Mouse (Mus musculus) MEL (cell line): ENCODE results near the gene Nat8f4.

Experiments
- CTCF ChIP-seq, 3 experiments: IDR thresholded peaks in 2 of 3; conservative IDR thresholded peaks in 1 of 3; 2 replicates each; pipeline ENCODE4 v1.5.1; 2011 to 2012; ENCODE audit warnings: low read length in 3 of 3, low read depth in 2 of 3, mild to moderate bottlenecking in 2 of 3, improper control_type of control experiment in 1 of 3, inconsistent platforms in 1 of 3, mixed read lengths in 1 of 3, moderate library complexity in 1 of 3; ENCODE audit not compliant: control insufficient read depth in 1 of 3, insufficient read depth in 1 of 3, poor library complexity in 1 of 3, severe bottlenecking in 1 of 3
- POLR2A ChIP-seq, 2 experiments: IDR thresholded peaks; 2 replicates each; pipeline ENCODE4 v1.6.1; 2011 to 2012; ENCODE audit warnings: low read length in 2 of 2, mild to moderate bottlenecking in 2 of 2, control low read depth in 1 of 2, improper control_type of control experiment in 1 of 2, low read depth in 1 of 2, moderate library complexity in 1 of 2; ENCODE audit not compliant: control insufficient read depth in 1 of 2, insufficient read depth in 1 of 2, poor library complexity in 1 of 2
- POLR2AphosphoS5 ChIP-seq: IDR thresholded peaks from 2 replicates; pipeline ENCODE4 v1.6.1; 2012; ENCODE audit warnings: low read depth, borderline replicate concordance, mild to moderate bottlenecking, inconsistent platforms, low read length, moderate library complexity, mixed read lengths

GRCm38 (mm10) chr6:85948549-85948948 is 43.9 kb upstream of the Nat8f4 start:
- TF ChIP-seq POLR2AphosphoS5 (no peak), CTCF (IDR thresholded peaks at IDR 0.05 in 2 of 3, conservative IDR thresholded peaks at IDR 0.05 in 1 of 3; ENCODE audit: control insufficient read depth in 1 of 3, insufficient read depth in 1 of 3, low read depth in 2 of 3, low read length in 3 of 3, poor library complexity in 1 of 3, severe bottlenecking in 1 of 3) (no peak), POLR2A (IDR thresholded peaks at IDR 0.05; ENCODE audit: control insufficient read depth in 1 of 2, insufficient read depth in 1 of 2, low read depth in 1 of 2, low read length in 2 of 2, poor library complexity in 1 of 2) (no peak)
